Mouse (Mus musculus) gonadal fat pad, adult 2 months (tissue): ENCODE results near the gene Vmn1r72. TPM values are rescaled to one million over a fixed set of nuclear protein-coding genes. Genes with fewer than 3 reads are reported as not detected.
"Not testable (repeated sequence)": the region's sequence is repeated elsewhere in the genome, so short reads cannot be mapped to it uniquely, and the experiment has no call there.

ENCODE experiments used
- DNase-seq: peaks from one replicate; pipeline ENCODE4 v3.0.0-alpha.2; 2012; ENCODE audit warnings: low read depth
- polyA plus RNA-seq: library from polyadenylated mRNA; depleted of rRNA; stranded (reverse); fragments of >200 nt; gene quantifications from 2 replicates; pipeline ENCODE4 v1.2.3, GENCODE M21; 2012; rRNA removed

Vmn1r72 gene
- polyA plus RNA-seq, result not detected in 2 replicates

DNA sequence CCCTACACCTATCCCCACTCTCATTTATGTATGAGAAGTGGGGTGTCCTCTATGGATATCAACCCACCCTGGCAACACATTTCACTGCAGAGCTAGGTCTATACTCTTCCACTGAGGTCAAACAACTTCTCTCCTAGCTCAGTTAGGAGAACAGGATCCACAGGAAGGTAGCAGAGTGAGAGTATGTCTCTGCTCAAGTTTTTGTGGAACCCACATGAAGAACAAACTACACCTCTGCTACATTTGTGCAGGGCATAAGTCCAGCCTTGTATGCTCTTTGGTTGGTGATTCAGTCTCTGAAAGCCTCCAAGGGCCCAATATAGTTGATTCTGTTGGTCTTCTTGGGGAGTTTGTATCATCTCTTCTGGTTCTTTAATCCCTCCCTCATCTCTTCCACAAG lies at the start of gene Vmn1r72:
Gene Vmn1r72, minus strand, starts transcription at position 101 of the 400 bp plus-strand sequence.
- not testable (repeated sequence) for DNase-seq

DNA sequence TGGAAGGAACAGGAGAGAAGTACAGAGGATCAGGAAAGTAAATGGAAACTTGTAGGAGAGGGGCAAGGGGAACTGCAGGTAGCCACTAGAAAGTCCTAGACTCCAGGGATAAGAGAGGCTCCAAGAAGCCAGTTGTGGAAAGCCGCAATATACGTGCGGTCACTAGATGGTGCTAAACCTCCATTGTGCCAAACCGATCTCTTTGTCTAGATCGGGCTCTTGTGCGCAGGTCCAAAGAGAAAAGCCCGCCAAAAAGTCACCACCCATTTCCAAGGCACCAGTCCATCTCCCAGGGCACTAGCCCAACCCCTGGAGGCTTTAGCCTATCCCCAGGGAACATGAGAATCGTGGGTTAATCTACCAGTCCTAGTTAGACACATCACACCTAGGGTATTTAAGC lies 62.9 kb downstream of the Vmn1r72 start:
- DNase-seq, result not testable (repeated sequence)

Other genes starting within 250 kb of the Vmn1r72 start
- not detected in 2 replicates for gene Zscan4-ps2, start 165.8 kb downstream of the Vmn1r72 start, polyA plus RNA-seq
- not detected in 2 replicates for gene Zscan4-ps3, start 70.8 kb downstream of the Vmn1r72 start, polyA plus RNA-seq
- not detected in 2 replicates for gene Vmn1r73, start 50.1 kb upstream of the Vmn1r72 start, polyA plus RNA-seq
- gene Vmn1r74, start 153.8 kb upstream of the Vmn1r72 start, polyA plus RNA-seq, result not detected in 2 replicates
- gene Vmn1r75, start 194.5 kb upstream of the Vmn1r72 start, polyA plus RNA-seq, result not detected in 2 replicates